Mouse (Mus musculus): ENCODE measurements around the gene Egln1. TPM values are rescaled to one million over a fixed set of nuclear protein-coding genes. Genes with fewer than 3 reads are reported as not detected.
A peak's percentile ranks its signal among the peaks of the same experiment; 100 is the strongest.

Gene Egln1
- total and polyA plus RNA-seq, 2 experiments from 2014 or later: 13.6 to 42.1 TPM

GRCm38 (mm10) chr8:124936699-124937098, 12.4 kb downstream of the Egln1 start:
- no peak for ATAC-seq (ENCODE audit: low FRiP score)

GRCm38 (mm10) chr8:124935116-124935515, 14.0 kb downstream of the Egln1 start:
- H3K4me3 ChIP-seq (ENCODE audit: low read depth, low read length): no peak overlapping the region
- peaks cover 3% of the 10 kb centered on the region; the same call in 1 of the 2 replicates for H3K36me3 ChIP-seq (ENCODE audit: insufficient read depth, low read length)
- no peak overlapping the region for H3K9ac ChIP-seq (replicated peaks; ENCODE audit: low read length, poor library complexity, severe bottlenecking)
- no peaks in the 10 kb centered on the region for H3K27me3 ChIP-seq (ENCODE audit: insufficient read depth, low read length)
- H3K27ac ChIP-seq (ENCODE audit: low read depth, low read length): no peak overlapping the region
- ATAC-seq (ENCODE audit: low FRiP score) (no peak), DNase-seq (ENCODE audit: low spot score) (no peak)
- 88% methylated on average over 5 of the region's 5 CpGs for WGBS
- H3K9me3 ChIP-seq (ENCODE audit: low read length): no peaks in the 10 kb centered on the region
- no peak overlapping the region for H3K4me2 ChIP-seq (ENCODE audit: low read depth, low read length, poor library complexity, severe bottlenecking)
- no peak for TF ChIP-seq CTCF (IDR thresholded peaks at IDR 0.05)
- H3K4me1 ChIP-seq (ENCODE audit: insufficient read depth, low read length): no peaks in the 10 kb centered on the region

More at GRCm38 (mm10) chr8:124936699-124937098, 12.4 kb downstream of the Egln1 start:
- H3K9me3 ChIP-seq (ENCODE audit: low read length): no peaks in the 10 kb centered on the region
- WGBS: 98% methylated on average over 10 of the region's 10 CpGs
- H3K4me3 ChIP-seq (ENCODE audit: low read depth, low read length): no peak overlapping the region
- H3K27ac ChIP-seq (ENCODE audit: low read depth, low read length): no peak overlapping the region
- H3K4me1 ChIP-seq (ENCODE audit: insufficient read depth, low read length): no peaks in the 10 kb centered on the region
- TF ChIP-seq CTCF (IDR thresholded peaks at IDR 0.05): no peak
- H3K36me3 ChIP-seq (ENCODE audit: insufficient read depth, low read length): peaks cover 6% of the 10 kb centered on the region; the same call in 1 of the 2 replicates
- H3K27me3 ChIP-seq (ENCODE audit: insufficient read depth, low read length): no peaks in the 10 kb centered on the region
- no peak overlapping the region for H3K9ac ChIP-seq (replicated peaks; ENCODE audit: low read length, poor library complexity, severe bottlenecking)
- no peak overlapping the region for H3K4me2 ChIP-seq (ENCODE audit: low read depth, low read length, poor library complexity, severe bottlenecking)
- DNase-seq (ENCODE audit: low spot score): no peak

- no peak overlapping the region for H3K4me2 ChIP-seq (ENCODE audit: low read depth, low read length, poor library complexity, severe bottlenecking)
- no peaks in the 10 kb centered on the region for H3K4me1 ChIP-seq (ENCODE audit: insufficient read depth, low read length)
- H3K27ac ChIP-seq (ENCODE audit: low read depth, low read length): no peak overlapping the region
- H3K27me3 ChIP-seq (ENCODE audit: insufficient read depth, low read length): no peaks in the 10 kb centered on the region
- no peaks in the 10 kb centered on the region for H3K36me3 ChIP-seq (ENCODE audit: insufficient read depth, low read length)
- ATAC-seq (ENCODE audit: low FRiP score) (no peak), DNase-seq (ENCODE audit: low spot score) (no peak)
- H3K4me3 ChIP-seq (ENCODE audit: low read depth, low read length): no peak overlapping the region
- H3K9ac ChIP-seq (replicated peaks; ENCODE audit: low read length, poor library complexity, severe bottlenecking): no peak overlapping the region
- WGBS: 75% methylated on average over 3 of the region's 3 CpGs
- TF ChIP-seq CTCF (IDR thresholded peaks at IDR 0.05): no peak
- H3K9me3 ChIP-seq (ENCODE audit: low read length): no peaks in the 10 kb centered on the region
Measured at GRCm38 (mm10) chr8:124932435-124932834, 16.7 kb downstream of the Egln1 start.

GRCm38 (mm10) chr8:124930649-124931048, 18.5 kb downstream of the Egln1 start:
- 90% methylated on average over 4 of the region's 4 CpGs for WGBS
- ATAC-seq (ENCODE audit: low FRiP score): no peak

GRCm38 (mm10) chr8:124930086-124930485, 19.0 kb downstream of the Egln1 start:
- Histone ChIP-seq H3K4me3 (ENCODE audit: low read depth, low read length) (no peak overlapping the region), H3K4me2 (ENCODE audit: low read depth, low read length, poor library complexity, severe bottlenecking) (no peak overlapping the region), H3K9me3 (ENCODE audit: low read length) (no peaks in the 10 kb centered on the region), H3K27ac (ENCODE audit: low read depth, low read length) (no peak overlapping the region), H3K4me1 (ENCODE audit: insufficient read depth, low read length) (no peaks in the 10 kb centered on the region), H3K36me3 (ENCODE audit: insufficient read depth, low read length) (no peaks in the 10 kb centered on the region), H3K9ac (replicated peaks; ENCODE audit: low read length, poor library complexity, severe bottlenecking) (no peak overlapping the region), H3K27me3 (ENCODE audit: insufficient read depth, low read length) (no peaks in the 10 kb centered on the region)
- ATAC-seq (ENCODE audit: low FRiP score) (no peak), DNase-seq (ENCODE audit: low spot score) (no peak)
- no peak for TF ChIP-seq CTCF (IDR thresholded peaks at IDR 0.05)
- 95% methylated on average over 13 of the region's 13 CpGs for WGBS

More at GRCm38 (mm10) chr8:124930649-124931048, 18.5 kb downstream of the Egln1 start:
- 0 out of 2 replicates have a peak, but pooled peaks have one; percentile 7 for TF ChIP-seq CTCF (IDR thresholded peaks at IDR 0.05)
- no peaks in the 10 kb centered on the region for H3K36me3 ChIP-seq (ENCODE audit: insufficient read depth, low read length)
- no peak overlapping the region for H3K4me3 ChIP-seq (ENCODE audit: low read depth, low read length)
- no peaks in the 10 kb centered on the region for H3K27me3 ChIP-seq (ENCODE audit: insufficient read depth, low read length)
- H3K4me1 ChIP-seq (ENCODE audit: insufficient read depth, low read length): no peaks in the 10 kb centered on the region
- no peak overlapping the region for H3K27ac ChIP-seq (ENCODE audit: low read depth, low read length)
- no peak for DNase-seq (ENCODE audit: low spot score)
- no peak overlapping the region for H3K9ac ChIP-seq (replicated peaks; ENCODE audit: low read length, poor library complexity, severe bottlenecking)
- no peak overlapping the region for H3K4me2 ChIP-seq (ENCODE audit: low read depth, low read length, poor library complexity, severe bottlenecking)
- H3K9me3 ChIP-seq (ENCODE audit: low read length): no peaks in the 10 kb centered on the region

GRCm38 (mm10) chr8:124929006-124929405, 20.1 kb downstream of the Egln1 start:
- Histone ChIP-seq H3K9me3 (ENCODE audit: low read length) (no peaks in the 10 kb centered on the region), H3K36me3 (ENCODE audit: insufficient read depth, low read length) (no peaks in the 10 kb centered on the region), H3K4me1 (ENCODE audit: insufficient read depth, low read length) (no peaks in the 10 kb centered on the region), H3K9ac (replicated peaks; ENCODE audit: low read length, poor library complexity, severe bottlenecking) (no peak overlapping the region), H3K27me3 (ENCODE audit: insufficient read depth, low read length) (no peaks in the 10 kb centered on the region), H3K4me2 (ENCODE audit: low read depth, low read length, poor library complexity, severe bottlenecking) (no peak overlapping the region), H3K4me3 (ENCODE audit: low read depth, low read length) (no peak overlapping the region), H3K27ac (ENCODE audit: low read depth, low read length) (no peak overlapping the region)
- no peak for TF ChIP-seq CTCF (IDR thresholded peaks at IDR 0.05)
- DNase-seq (ENCODE audit: low spot score) (no peak), ATAC-seq (ENCODE audit: low FRiP score) (no peak)
- WGBS: 91% methylated on average over 11 of the region's 11 CpGs

Data from midbrain, postnatal 0 days (tissue).